Mouse (Mus musculus): ENCODE results near the gene Dnajc7.
A peak's percentile ranks its signal among the peaks of the same experiment; 100 is the strongest.

Dnajc7 gene

GRCm38 (mm10) chr11:100619982-100620381, at the start of gene Dnajc7:
Gene Dnajc7 (minus strand): TSS chr11:100620168.
- peak; percentile 81 for DNase-seq (ENCODE audit: low read depth, low spot score)

GRCm38 (mm10) chr11:100659806-100660205, 39.8 kb upstream of the Dnajc7 start:
- no peak for DNase-seq (ENCODE audit: low read depth, low spot score)

GRCm38 (mm10) chr11:100656458-100656857, 36.5 kb upstream of the Dnajc7 start:
- DNase-seq (ENCODE audit: low read depth, low spot score): no peak

- DNase-seq (ENCODE audit: low read depth, low spot score): peak; percentile 30
These were observed 35.6 kb upstream of the Dnajc7 start for GRCm38 (mm10) chr11:100655589-100655988.

GRCm38 (mm10) chr11:100651748-100652147, 31.8 kb upstream of the Dnajc7 start:
- DNase-seq (ENCODE audit: low read depth, low spot score): no peak

- no peak for DNase-seq (ENCODE audit: low read depth, low spot score)
These were observed 31.2 kb upstream of the Dnajc7 start for GRCm38 (mm10) chr11:100651205-100651604.

GRCm38 (mm10) chr11:100648405-100648804, 28.4 kb upstream of the Dnajc7 start:
- no peak for DNase-seq (ENCODE audit: low read depth, low spot score)

GRCm38 (mm10) chr11:100646265-100646664, 26.3 kb upstream of the Dnajc7 start:
- peak; percentile 47 for DNase-seq (ENCODE audit: low read depth, low spot score)

GRCm38 (mm10) chr11:100643612-100644575, 23.9 kb upstream of the Dnajc7 start:
- DNase-seq (ENCODE audit: low read depth, low spot score): no peak

GRCm38 (mm10) chr11:100640159-100640906, 20.4 kb upstream of the Dnajc7 start:
- peak; percentile 42 for DNase-seq (ENCODE audit: low read depth, low spot score)

GRCm38 (mm10) chr11:100634530-100634929, 14.6 kb upstream of the Dnajc7 start:
- no peak for DNase-seq (ENCODE audit: low read depth, low spot score)

GRCm38 (mm10) chr11:100628862-100629352, 8.9 kb upstream of the Dnajc7 start:
- no peak for DNase-seq (ENCODE audit: low read depth, low spot score)

GRCm38 (mm10) chr11:100628056-100628455, 8.1 kb upstream of the Dnajc7 start:
- DNase-seq (ENCODE audit: low read depth, low spot score): no peak

GRCm38 (mm10) chr11:100626701-100627195, 6.8 kb upstream of the Dnajc7 start:
- peak; percentile 76 for DNase-seq (ENCODE audit: low read depth, low spot score)

- no peak for DNase-seq (ENCODE audit: low read depth, low spot score)
These were observed 6.1 kb upstream of the Dnajc7 start for GRCm38 (mm10) chr11:100625754-100626700.

- no peak for DNase-seq (ENCODE audit: low read depth, low spot score)
These were observed 3.9 kb upstream of the Dnajc7 start for GRCm38 (mm10) chr11:100623867-100624266.

- DNase-seq (ENCODE audit: low read depth, low spot score): peak; percentile 93
These were observed 2.7 kb upstream of the Dnajc7 start for GRCm38 (mm10) chr11:100622714-100623113.

GRCm38 (mm10) chr11:100619485-100619975, 438 bp downstream of the Dnajc7 start:
- DNase-seq (ENCODE audit: low read depth, low spot score): peak; percentile 95

GRCm38 (mm10) chr11:100618761-100619484, 1.0 kb downstream of the Dnajc7 start, which contains the start of gene Nkiras2:
Gene Nkiras2 (plus strand): TSS chr11:100619244.
- DNase-seq (ENCODE audit: low read depth, low spot score): peak; percentile 86

- DNase-seq (ENCODE audit: low read depth, low spot score): no peak
These were observed 2.5 kb downstream of the Dnajc7 start for GRCm38 (mm10) chr11:100617480-100617879.
